Mouse (Mus musculus) megakaryocyte, embryonic 14.5 days (primary cell): ENCODE results near the gene Kif16b.

Source experiments
- FLI1 ChIP-seq: IDR thresholded peaks from 2 replicates; pipeline ENCODE4 v1.6.1; 2012; ENCODE audit warnings: low read length, inconsistent platforms, mixed read lengths
- GATA1 ChIP-seq: IDR thresholded peaks from 3 replicates; pipeline ENCODE4 v1.6.1; 2012; ENCODE audit warnings: mixed read lengths, low read length, inconsistent platforms, borderline replicate concordance

GRCm38 (mm10) chr2:142764276-142764675, 137.1 kb downstream of the Kif16b start:
- TF ChIP-seq GATA1 (no peak), FLI1 (no peak)
